Mouse (Mus musculus) telencephalon, adult 2 months (tissue): Measurements from ENCODE around the gene Olfr675.
"Not testable (repeated sequence)": the region's sequence is repeated elsewhere in the genome, so short reads cannot be mapped to it uniquely, and the experiment has no call there.

Source experiments
- DNase-seq: peaks from one replicate; pipeline ENCODE4 v3.0.0-alpha.2; 2011; ENCODE audit warnings: low read depth, low spot score

Olfr675 gene

DNA sequence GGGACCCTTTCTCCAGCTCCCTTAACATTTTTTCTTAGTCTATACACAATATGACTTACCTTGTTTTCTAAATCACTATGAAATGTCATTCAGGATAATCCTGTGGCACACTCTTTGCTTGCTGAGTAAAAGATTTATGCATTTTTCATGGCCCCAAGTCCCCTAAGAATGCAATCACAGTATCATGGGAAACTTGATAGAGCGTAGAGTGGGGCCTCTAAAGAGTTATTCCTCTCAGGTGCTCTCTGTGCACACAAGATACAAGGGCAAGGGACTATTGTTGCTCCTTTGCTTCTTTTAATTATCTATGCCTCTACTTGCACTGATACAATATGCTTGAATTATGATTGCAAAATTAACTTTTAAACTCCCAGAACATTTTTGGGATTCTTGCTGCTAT lies at the start of gene Olfr675:
Gene Olfr675, minus strand, starts transcription at position 101 of the 400 bp plus-strand sequence.
- DNase-seq: no peak

- no peak for DNase-seq
These were observed 35.9 kb upstream of the Olfr675 start, which contains the start of gene Olfr678 for GRCm38 (mm10) chr7:105064175-105064574. Olfr678 (plus strand) TSS chr7:105064475.

DNA sequence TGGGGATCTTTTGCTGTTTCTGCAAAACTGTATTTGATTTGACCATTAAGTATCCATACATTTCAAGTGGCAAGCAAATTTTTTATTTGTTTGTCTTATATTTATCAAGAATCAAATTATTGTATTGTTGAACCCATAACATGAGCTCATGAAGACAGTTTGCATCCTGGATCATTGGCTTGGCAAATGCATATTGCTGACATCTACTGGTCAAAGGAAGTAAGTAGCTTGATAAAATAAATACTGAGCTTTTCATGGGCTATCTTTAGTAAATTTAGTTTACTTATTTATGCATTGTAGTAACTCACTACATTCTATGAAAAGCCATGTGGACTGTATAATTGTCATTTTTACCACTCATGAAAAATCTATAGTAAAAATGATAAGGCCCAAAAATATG lies 30.7 kb upstream of the Olfr675 start:
- DNase-seq: no peak

DNA sequence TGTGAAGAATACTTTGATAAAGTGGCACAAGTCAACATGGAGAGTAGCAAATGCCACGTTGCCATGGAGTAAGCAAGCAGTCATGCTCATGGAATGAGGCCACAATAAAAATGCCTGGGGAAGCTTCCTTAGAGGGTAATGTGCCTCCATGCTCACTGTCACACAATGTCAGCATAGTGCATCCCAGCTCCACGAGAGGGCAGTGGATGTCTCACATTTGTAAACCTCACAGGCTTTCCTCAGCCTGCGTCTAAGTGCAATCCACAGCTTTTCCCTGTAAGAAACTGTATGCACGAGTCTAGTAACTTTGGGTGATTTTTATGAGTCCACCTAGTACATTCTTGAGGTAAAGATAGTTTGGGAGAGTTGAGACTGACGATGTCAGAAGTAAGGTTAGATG lies 5.6 kb upstream of the Olfr675 start:
- DNase-seq: not testable (repeated sequence)

DNA sequence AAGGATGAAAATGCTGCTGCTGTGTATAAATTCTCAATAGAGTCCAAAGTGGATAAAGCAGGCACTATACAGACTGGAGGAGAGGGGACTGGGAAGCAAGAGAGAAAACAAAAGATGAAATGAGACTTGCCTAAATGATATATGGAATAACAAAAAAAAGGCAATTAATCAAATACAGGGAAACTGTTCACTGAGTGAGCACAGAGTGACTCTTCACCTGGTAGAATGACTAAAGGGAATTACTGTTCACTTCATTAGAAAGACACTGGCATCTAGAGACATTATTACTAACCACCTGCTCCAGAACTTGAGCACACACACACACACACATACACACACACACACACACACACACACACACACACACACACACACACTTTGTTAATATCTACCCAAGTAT lies 4.1 kb upstream of the Olfr675 start, which contains the start of gene Olfr676:
Gene Olfr676, plus strand, starts transcription at position 301 of the 400 bp plus-strand sequence.
- DNase-seq: no peak

DNA sequence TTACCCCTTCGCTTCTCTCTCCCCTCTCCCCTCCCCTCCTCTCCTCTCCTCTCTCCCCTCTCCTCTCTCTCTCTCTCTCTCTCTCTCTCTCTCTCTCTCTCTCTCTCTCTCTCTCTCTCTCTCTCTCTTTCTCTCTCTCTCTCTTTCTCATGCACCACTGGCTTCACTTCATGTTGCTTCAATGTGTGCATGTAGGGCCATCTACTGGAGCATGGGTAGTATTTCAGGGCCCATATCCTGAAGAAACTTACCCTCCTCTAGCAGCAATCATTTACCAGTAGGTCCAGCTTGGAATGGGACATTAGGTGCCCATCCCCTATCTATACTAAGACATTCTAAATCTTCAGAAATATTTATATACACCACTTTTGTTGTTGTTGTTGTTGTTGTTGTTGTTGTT lies 5.7 kb downstream of the Olfr675 start:
- DNase-seq: no peak

GRCm38 (mm10) chr7:105001929-105002328 lies 26.3 kb downstream of the Olfr675 start, which contains the start of gene Olfr672:
Olfr672 (minus strand) TSS chr7:105002029.
- DNase-seq: no peak

- DNase-seq: no peak
These were observed 49.2 kb downstream of the Olfr675 start, which contains the start of gene Olfr671 for GRCm38 (mm10) chr7:104979026-104979425. Olfr671 (minus strand) TSS chr7:104979126.

- DNase-seq: not testable (repeated sequence)
These were observed 55.8 kb downstream of the Olfr675 start for GRCm38 (mm10) chr7:104972507-104972906.
